Mouse (Mus musculus) kidney, embryonic 16.5 days (tissue): Measurements from ENCODE around the gene Mad1l1. TPM values are rescaled to one million over a fixed set of nuclear protein-coding genes. Genes with fewer than 3 reads are reported as not detected.

ENCODE experiments used
- ATAC-seq: fragments of 200-750 bp; cut with Nextera tagmentation; 2 replicates; pipeline ENCODE4 v1.8.0; 2017; ENCODE audit warnings: moderate TSS enrichment; ENCODE audit not compliant: low FRiP score, low TSS enrichment
- H3K27ac ChIP-seq: fragments of 300-500 bp; sonication (generic); 2 replicates; pipeline ENCODE4 v1.5.1; 2014; ENCODE audit warnings: low read length
- H3K27me3 ChIP-seq: fragments of 300-500 bp; sonication (generic); 2 replicates; pipeline ENCODE4 v1.6.1; 2014; ENCODE audit warnings: low read length, control low read depth, mixed read lengths; ENCODE audit not compliant: insufficient read depth
- H3K36me3 ChIP-seq: fragments of 300-500 bp; sonication (generic); 2 replicates; pipeline ENCODE4 v1.6.1; 2014; ENCODE audit warnings: low read length, control low read depth, mixed read lengths; ENCODE audit not compliant: insufficient read depth
- H3K4me1 ChIP-seq: fragments of 300-500 bp; sonication (generic); 2 replicates; pipeline ENCODE4 v1.6.1; 2014; ENCODE audit warnings: low read length, control low read depth, mixed read lengths; ENCODE audit not compliant: insufficient read depth
- H3K4me2 ChIP-seq: fragments of 300-500 bp; sonication (generic); replicated peaks from 2 replicates; pipeline ENCODE4 v1.6.1; 2014; ENCODE audit warnings: low read depth, low read length
- H3K4me3 ChIP-seq: fragments of 300-500 bp; sonication (generic); 2 replicates; pipeline ENCODE4 v1.5.1; 2014; ENCODE audit warnings: mild to moderate bottlenecking, low read length
- H3K9ac ChIP-seq: fragments of 300-500 bp; sonication (generic); replicated peaks from 2 replicates; pipeline ENCODE4 v1.6.1; 2014; ENCODE audit warnings: low read length
- H3K9me3 ChIP-seq: fragments of 300-500 bp; sonication (generic); 2 replicates; pipeline ENCODE4 v1.6.1; 2016; ENCODE audit warnings: low read length, control low read depth
- WGBS: fragments of 180-500 bp; shearing (Covaris S2); extraction: QIAGEN DNeasy Blood & Tissue Kit; methylation state at CpG from one replicate; pipeline ENCODE4 v1.1.7; 2014; 5-methylcytosine and 5-hydroxymethylcytosine counted together
- polyA plus RNA-seq: library from polyadenylated mRNA; unstranded; fragments of >200 nt; fragmentation: Nextera tagmentation; extraction: Ambion mirVana; gene quantifications from 2 replicates; pipeline ENCODE4 v1.2.1, GENCODE M21; 2015

Gene Mad1l1
- polyA plus RNA-seq, 1 experiment from 2014 or later, result 51.6 TPM

DNA sequence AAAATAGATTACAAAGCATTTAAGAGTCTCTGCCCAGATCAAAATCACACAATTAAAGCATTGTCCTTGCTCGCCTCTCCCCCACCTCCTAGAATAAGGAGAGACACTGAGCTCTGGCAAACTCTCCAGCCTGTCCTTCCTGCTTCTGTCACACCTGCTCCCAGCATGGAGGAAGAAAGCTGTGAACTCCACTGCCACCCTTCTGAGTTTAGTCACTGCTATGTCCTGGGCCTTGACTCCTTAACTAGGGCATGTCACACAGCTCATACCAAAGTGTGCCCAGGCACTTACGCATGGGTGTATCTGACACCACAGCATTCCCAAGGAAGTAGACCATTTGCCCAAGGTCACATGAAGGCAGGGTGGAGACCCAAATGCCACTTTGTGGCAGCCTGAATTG lies 275.9 kb downstream of the Mad1l1 start:
- Histone ChIP-seq H3K4me1 (peaks cover 8% of the 10 kb centered on the region; the same call in 1 of the 2 replicates), H3K4me2 (no peak overlapping the region), H3K27ac (no peak overlapping the region), H3K9ac (no peak overlapping the region), H3K4me3 (no peak overlapping the region), H3K27me3 (no peaks in the 10 kb centered on the region), H3K36me3 (no peaks in the 10 kb centered on the region), H3K9me3 (no peaks in the 10 kb centered on the region)
- 83% methylated on average over 2 of the region's 2 CpGs for WGBS
- ATAC-seq, result no peak

DNA sequence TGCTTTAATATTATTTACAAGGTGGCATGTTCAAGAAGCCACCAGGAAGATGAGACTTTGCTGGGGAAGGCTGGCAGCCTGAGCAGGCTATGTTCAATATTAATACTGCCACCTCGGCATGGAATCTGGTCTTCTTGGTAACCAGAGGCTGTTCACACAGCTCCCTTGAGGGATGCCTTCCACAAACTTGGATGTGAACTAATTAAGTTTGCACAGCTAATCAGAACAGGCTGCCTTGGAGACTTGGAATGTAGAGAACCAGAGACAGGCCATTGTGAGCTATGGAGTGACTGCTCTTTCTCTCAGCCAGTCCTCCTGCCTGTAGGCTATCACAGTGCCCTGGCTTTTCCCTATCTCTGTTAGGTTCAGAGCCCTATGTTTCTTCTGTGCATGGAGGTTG lies 278.4 kb downstream of the Mad1l1 start:
- no peaks in the 10 kb centered on the region for H3K9me3 ChIP-seq
- H3K4me1 ChIP-seq, result peaks cover 8% of the 10 kb centered on the region; the same call in 1 of the 2 replicates
- no peaks in the 10 kb centered on the region for H3K27me3 ChIP-seq
- H3K36me3 ChIP-seq, result no peaks in the 10 kb centered on the region
- H3K4me2 ChIP-seq, result no peak overlapping the region
- no peak for ATAC-seq
- H3K4me3 ChIP-seq, result no peak overlapping the region
- no peak overlapping the region for H3K27ac ChIP-seq
- no peak overlapping the region for H3K9ac ChIP-seq
- WGBS, result 83% methylated on average over 1 of the region's 1 CpGs

DNA sequence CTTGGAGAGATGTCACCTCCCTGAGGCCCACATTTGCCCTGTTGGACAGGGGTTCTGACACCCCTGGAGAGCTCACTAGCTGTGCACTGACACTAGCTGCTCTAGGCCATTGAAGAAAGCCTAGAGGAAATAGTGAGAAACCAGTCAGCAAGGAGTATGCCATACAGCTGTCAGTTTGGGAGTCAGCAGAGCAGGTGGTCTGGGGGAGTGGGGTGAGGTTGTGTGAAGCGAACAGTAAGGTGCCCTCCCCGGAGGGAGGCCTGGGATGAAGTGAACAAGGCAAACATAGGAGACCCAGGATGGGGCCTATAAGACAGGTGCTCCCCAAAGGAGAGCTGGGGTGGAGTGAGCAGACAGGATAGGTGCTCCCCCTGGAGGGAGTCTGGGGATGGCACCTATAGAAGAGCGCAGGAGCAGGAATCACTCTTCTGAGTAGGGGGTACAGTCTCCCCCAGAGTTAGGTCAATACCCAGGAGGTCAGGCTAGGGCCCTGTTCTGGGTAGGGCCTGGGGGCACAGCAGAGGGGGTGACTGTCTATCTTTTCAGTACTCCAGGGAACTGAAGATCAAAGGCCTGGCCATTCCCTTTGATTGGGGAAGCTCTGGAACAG lies 279.2 kb downstream of the Mad1l1 start:
- H3K9ac ChIP-seq, result no peak overlapping the region
- H3K9me3 ChIP-seq, result no peaks in the 10 kb centered on the region
- no peak overlapping the region for H3K4me3 ChIP-seq
- peaks cover 8% of the 10 kb centered on the region; the same call in 1 of the 2 replicates for H3K4me1 ChIP-seq
- ATAC-seq, result no peak
- no peak overlapping the region for H3K4me2 ChIP-seq
- no peaks in the 10 kb centered on the region for H3K27me3 ChIP-seq
- no peaks in the 10 kb centered on the region for H3K36me3 ChIP-seq
- 68% methylated on average over 3 of the region's 3 CpGs for WGBS
- no peak overlapping the region for H3K27ac ChIP-seq

DNA sequence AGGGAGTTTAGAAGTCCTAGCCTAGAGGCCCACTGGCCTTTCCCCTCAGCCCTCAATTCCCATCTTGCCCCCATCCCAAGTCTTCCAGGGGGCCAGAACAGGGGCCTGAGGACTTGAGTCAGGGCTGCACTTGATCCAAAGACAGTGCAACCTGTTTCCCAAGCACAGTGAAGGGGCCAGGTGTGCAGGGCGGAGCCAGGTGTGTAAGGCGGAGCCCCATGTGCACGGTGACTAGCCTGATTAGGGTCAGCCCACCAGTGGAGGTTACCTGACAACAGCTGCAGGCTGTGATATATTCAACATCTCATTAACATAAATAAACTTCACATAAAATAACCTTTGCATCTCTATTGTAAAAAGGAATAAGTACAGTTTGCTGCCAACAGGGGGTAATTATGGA lies 280.3 kb downstream of the Mad1l1 start:
- Histone ChIP-seq H3K36me3 (no peaks in the 10 kb centered on the region), H3K27ac (no peak overlapping the region), H3K9me3 (no peaks in the 10 kb centered on the region), H3K4me3 (no peak overlapping the region), H3K4me2 (no peak overlapping the region), H3K9ac (no peak overlapping the region), H3K4me1 (peaks cover 8% of the 10 kb centered on the region; the same call in 1 of the 2 replicates), H3K27me3 (no peaks in the 10 kb centered on the region)
- ATAC-seq, result no peak
- 76% methylated on average over 3 of the region's 3 CpGs for WGBS

DNA sequence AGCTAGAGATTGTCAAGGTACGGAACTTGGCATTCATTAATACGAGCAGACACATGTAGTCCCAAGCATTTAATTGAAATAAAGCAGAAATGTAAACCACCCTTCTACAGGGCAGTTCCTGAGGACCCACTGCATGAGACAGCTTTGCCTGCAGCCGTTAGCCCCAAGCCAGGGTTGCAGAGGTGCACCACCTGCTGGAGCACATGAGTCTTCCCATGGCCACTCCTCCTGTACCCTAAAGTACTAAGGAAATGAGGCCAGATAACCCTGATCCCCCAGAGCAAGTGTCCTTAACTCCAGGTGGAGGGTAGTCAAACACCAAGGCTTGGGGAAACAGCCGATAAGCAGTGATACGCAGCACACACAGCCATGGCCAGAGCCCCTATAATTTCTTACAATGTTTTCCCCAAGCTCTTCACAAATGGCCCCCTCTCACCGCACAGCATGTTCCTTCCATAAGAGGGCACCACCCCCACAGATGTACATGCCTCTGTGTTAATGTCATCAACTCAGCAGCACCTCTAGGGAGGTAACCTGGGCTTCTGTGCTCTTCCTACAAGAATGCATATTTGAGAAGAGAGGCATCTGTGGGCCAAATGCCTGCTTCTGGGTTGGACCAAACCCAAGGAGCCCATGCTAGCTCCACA lies 283.6 kb downstream of the Mad1l1 start:
- Histone ChIP-seq H3K27ac (no peak overlapping the region), H3K9me3 (no peaks in the 10 kb centered on the region), H3K4me2 (no peak overlapping the region), H3K9ac (no peak overlapping the region), H3K27me3 (no peaks in the 10 kb centered on the region), H3K36me3 (no peaks in the 10 kb centered on the region), H3K4me1 (peaks cover 8% of the 10 kb centered on the region), H3K4me3 (no peak overlapping the region)
- no peak for ATAC-seq
- WGBS, result 82% methylated on average over 6 of the region's 6 CpGs

DNA sequence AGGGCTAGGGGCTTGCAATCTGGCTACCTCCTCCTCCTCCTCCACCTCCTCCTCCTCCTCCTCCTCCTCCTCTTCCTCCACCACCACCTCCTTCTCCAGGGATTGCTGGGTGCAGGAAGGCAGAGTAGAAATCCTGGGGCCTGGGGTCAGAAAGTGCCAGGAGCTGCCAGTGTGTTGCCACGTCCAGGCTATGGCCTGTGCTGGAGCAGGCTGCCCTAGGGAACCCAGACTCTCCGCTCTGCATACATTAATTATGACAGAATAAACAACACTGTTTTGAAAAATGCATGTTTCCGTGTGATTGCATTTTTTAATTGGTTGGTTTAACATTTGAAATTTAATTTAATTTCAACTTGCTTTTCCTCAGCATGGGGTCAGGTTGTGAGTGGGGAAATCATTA lies 285.7 kb downstream of the Mad1l1 start:
- H3K27ac ChIP-seq, result no peak overlapping the region
- H3K9ac ChIP-seq, result no peak overlapping the region
- no peaks in the 10 kb centered on the region for H3K9me3 ChIP-seq
- no peak for ATAC-seq
- H3K4me2 ChIP-seq, result no peak overlapping the region
- H3K36me3 ChIP-seq, result no peaks in the 10 kb centered on the region
- 81% methylated on average over 3 of the region's 3 CpGs for WGBS
- H3K4me3 ChIP-seq, result no peak overlapping the region
- H3K4me1 ChIP-seq, result no peaks in the 10 kb centered on the region; the same call in 1 of the 2 replicates
- no peaks in the 10 kb centered on the region for H3K27me3 ChIP-seq

DNA sequence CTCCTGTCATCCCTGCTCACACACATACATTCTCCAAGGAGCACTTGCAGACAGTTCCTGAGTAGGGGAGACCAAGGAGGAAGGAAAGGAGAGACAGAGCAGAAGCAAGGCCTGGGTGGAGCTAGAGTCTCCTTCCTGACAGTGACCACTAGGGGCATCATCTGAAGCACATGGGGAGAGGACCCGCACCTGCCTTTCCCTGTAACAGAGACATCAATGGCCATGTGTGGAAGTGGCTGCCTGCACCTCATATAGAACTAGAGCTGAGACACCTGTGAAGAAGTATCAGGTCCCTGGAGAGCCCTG lies 286.4 kb downstream of the Mad1l1 start:
- H3K4me2 ChIP-seq, result no peak overlapping the region
- H3K27me3 ChIP-seq, result no peaks in the 10 kb centered on the region
- H3K27ac ChIP-seq, result no peak overlapping the region
- no peaks in the 10 kb centered on the region for H3K9me3 ChIP-seq
- WGBS, result 57% methylated on average over 1 of the region's 1 CpGs
- no peak overlapping the region for H3K9ac ChIP-seq
- ATAC-seq, result peak; percentile 41; the same call in 1 of the 2 replicates
- H3K4me3 ChIP-seq, result no peak overlapping the region
- H3K36me3 ChIP-seq, result no peaks in the 10 kb centered on the region
- no peaks in the 10 kb centered on the region; the same call in 1 of the 2 replicates for H3K4me1 ChIP-seq

DNA sequence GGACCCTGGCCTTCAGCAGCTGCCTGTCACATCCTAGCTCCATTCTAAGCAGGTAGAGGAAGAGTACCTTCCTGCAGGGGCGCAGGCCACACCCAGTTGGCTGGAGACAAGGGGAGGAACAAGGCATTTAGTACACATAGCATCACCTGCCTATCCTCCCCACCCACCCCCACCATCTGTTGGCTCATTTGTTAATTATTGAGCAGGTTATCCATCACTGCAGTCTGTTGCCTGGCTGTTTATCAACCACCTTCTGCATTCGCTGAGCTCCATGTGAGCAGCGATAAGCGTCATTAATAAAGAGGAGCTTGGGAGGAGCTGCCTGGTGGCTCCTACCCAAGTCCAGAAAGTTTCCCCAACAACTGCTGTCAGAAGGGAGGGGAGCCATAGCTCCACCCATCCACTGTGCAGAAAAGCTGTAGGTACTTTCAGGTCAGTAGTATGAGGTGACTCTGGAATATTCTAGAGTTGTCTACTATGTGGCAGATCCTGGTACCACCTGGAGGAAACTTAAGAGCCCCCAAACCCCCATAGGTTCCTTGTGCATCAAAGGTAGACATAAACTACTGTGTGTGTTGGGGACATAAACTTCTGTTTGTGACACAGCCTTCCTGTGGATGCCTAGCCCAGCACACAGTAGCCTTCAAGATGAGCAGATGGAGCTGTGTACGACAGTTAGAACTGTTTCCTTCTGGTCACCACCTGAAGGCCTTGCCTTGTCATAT lies 286.9 kb downstream of the Mad1l1 start:
- no peaks in the 10 kb centered on the region for H3K9me3 ChIP-seq
- H3K4me1 ChIP-seq, result no peaks in the 10 kb centered on the region; the same call in 1 of the 2 replicates
- peak; percentile 58; the same call in 1 of the 2 replicates for ATAC-seq
- H3K27ac ChIP-seq, result no peak overlapping the region
- H3K9ac ChIP-seq, result no peak overlapping the region
- 77% methylated on average over 5 of the region's 5 CpGs for WGBS
- no peak overlapping the region for H3K4me2 ChIP-seq
- H3K4me3 ChIP-seq, result no peak overlapping the region
- H3K36me3 ChIP-seq, result no peaks in the 10 kb centered on the region
- H3K27me3 ChIP-seq, result no peaks in the 10 kb centered on the region

DNA sequence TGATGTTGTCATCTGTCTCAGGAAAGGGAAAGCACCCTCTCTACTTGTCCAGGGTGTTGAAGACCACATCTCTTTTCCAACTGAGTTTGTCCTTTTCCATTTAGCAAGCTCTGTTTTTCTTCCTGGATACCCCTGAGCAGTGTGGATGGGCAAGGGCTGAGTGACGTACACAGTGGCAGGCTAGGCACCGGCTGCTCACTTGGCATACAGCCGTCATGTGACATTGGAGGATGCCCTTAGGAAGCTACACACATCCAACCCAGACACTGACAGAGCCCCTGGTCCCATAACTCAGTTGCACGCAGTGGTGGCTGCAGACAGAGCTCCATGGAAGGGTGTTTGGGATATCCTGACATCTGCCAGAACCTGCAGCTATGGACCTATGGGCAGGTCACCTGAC lies 295.0 kb downstream of the Mad1l1 start:
- Histone ChIP-seq H3K36me3 (no peaks in the 10 kb centered on the region), H3K27me3 (no peaks in the 10 kb centered on the region), H3K4me3 (no peak overlapping the region), H3K4me1 (no peaks in the 10 kb centered on the region), H3K9ac (no peak overlapping the region), H3K9me3 (no peaks in the 10 kb centered on the region), H3K4me2 (no peak overlapping the region), H3K27ac (no peak overlapping the region)
- WGBS, result 89% methylated on average over 4 of the region's 4 CpGs
- no peak for ATAC-seq

DNA sequence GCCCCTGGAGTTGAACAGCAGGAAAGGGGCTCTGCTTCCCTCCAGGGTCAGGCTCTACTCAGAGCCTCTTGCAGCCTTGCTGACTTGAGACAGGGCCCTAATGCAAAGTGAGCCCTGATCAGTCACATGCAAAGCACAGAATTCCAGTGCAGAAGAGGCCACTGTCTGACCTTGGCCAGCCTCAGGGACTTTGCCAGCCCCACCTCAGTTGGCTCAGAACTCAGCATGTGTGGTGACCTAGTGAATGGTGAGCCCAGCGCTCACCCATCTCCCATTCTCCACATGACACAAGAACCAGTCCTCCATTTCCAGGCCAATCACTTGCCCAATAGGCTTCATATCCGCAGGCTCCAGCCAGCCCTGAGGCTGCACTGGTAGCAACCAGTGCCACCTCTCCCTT lies 296.1 kb downstream of the Mad1l1 start:
- Histone ChIP-seq H3K27me3 (no peaks in the 10 kb centered on the region), H3K4me3 (no peak overlapping the region), H3K27ac (no peak overlapping the region), H3K9ac (no peak overlapping the region), H3K4me2 (no peak overlapping the region), H3K9me3 (no peaks in the 10 kb centered on the region), H3K4me1 (no peaks in the 10 kb centered on the region), H3K36me3 (no peaks in the 10 kb centered on the region)
- ATAC-seq, result no peak
- WGBS, result 92% methylated on average over 2 of the region's 2 CpGs
